Mouse (Mus musculus) limb, embryonic 13.5 days (tissue): ENCODE measurements around the gene Havcr1. TPM values are rescaled to one million over a fixed set of nuclear protein-coding genes. Genes with fewer than 3 reads are reported as not detected.
"Not testable (repeated sequence)": the region's sequence is repeated elsewhere in the genome, so short reads cannot be mapped to it uniquely, and the experiment has no call there.

Experiments used
- ATAC-seq: fragments of 200-750 bp; cut with Nextera tagmentation; 2 replicates; pipeline ENCODE4 v1.8.0; 2017; ENCODE audit warnings: low read depth, moderate number of reproducible peaks, moderate TSS enrichment; ENCODE audit not compliant: low FRiP score
- H3K27ac ChIP-seq: fragments of 300-500 bp; sonication (generic); 2 replicates; pipeline ENCODE4 v1.5.1; 2015; ENCODE audit warnings: inconsistent platforms, mild to moderate bottlenecking, moderate library complexity
- H3K27me3 ChIP-seq: fragments of 300-500 bp; sonication (generic); 2 replicates; pipeline ENCODE4 v1.6.1; 2015; ENCODE audit warnings: mild to moderate bottlenecking, inconsistent platforms
- H3K36me3 ChIP-seq: fragments of 300-500 bp; sonication (generic); 2 replicates; pipeline ENCODE4 v1.6.1; 2015; ENCODE audit warnings: inconsistent platforms, mild to moderate bottlenecking, moderate library complexity
- H3K4me1 ChIP-seq: fragments of 300-500 bp; sonication (generic); 2 replicates; pipeline ENCODE4 v1.6.1; 2015; ENCODE audit warnings: inconsistent platforms
- H3K4me2 ChIP-seq: fragments of 300-500 bp; sonication (generic); replicated peaks from 2 replicates; pipeline ENCODE4 v1.6.1; 2015; ENCODE audit warnings: inconsistent platforms, mild to moderate bottlenecking, moderate library complexity
- H3K4me3 ChIP-seq: fragments of 300-500 bp; sonication (generic); 2 replicates; pipeline ENCODE4 v1.5.1; 2015; ENCODE audit warnings: moderate library complexity, mild to moderate bottlenecking, inconsistent platforms
- H3K9ac ChIP-seq: fragments of 300-500 bp; sonication (generic); 2 replicates; pipeline ENCODE4 v1.6.1; 2015; ENCODE audit warnings: mild to moderate bottlenecking, inconsistent platforms
- H3K9me3 ChIP-seq: fragments of 300-500 bp; sonication (generic); 2 replicates; pipeline ENCODE4 v1.6.1; 2016; ENCODE audit warnings: inconsistent platforms
- WGBS: fragments of 180-500 bp; shearing (Covaris S2); methylation state at CpG from one replicate; pipeline ENCODE4 v1.1.7; 2015; 5-methylcytosine and 5-hydroxymethylcytosine counted together
- polyA plus RNA-seq: library from polyadenylated mRNA; unstranded; fragments of >200 nt; fragmentation: Nextera tagmentation; extraction: Ambion mirVana; gene quantifications from 2 replicates; pipeline ENCODE4 v1.2.1, GENCODE M21; 2015

Gene Havcr1
- polyA plus RNA-seq, 1 experiment from 2014 or later = 0.36 TPM

GRCm38 (mm10) chr11:46741716-46742115 lies 6.8 kb downstream of the Havcr1 start:
- no peak for ATAC-seq
- Histone ChIP-seq H3K9ac (no peak overlapping the region), H3K36me3 (no peaks in the 10 kb centered on the region), H3K9me3 (no peaks in the 10 kb centered on the region), H3K4me2 (no peak overlapping the region), H3K27ac (no peak overlapping the region), H3K4me3 (no peak overlapping the region), H3K27me3 (no peaks in the 10 kb centered on the region), H3K4me1 (no peaks in the 10 kb centered on the region)
- WGBS = 86% methylated on average over 3 of the region's 3 CpGs

GRCm38 (mm10) chr11:46747996-46748395 lies 13.1 kb downstream of the Havcr1 start:
- Histone ChIP-seq H3K27me3 (no peaks in the 10 kb centered on the region), H3K4me1 (no peaks in the 10 kb centered on the region), H3K36me3 (no peaks in the 10 kb centered on the region), H3K9ac (no peak overlapping the region), H3K4me2 (no peak overlapping the region), H3K9me3 (no peaks in the 10 kb centered on the region), H3K4me3 (no peak overlapping the region), H3K27ac (no peak overlapping the region)
- 51% methylated on average over 2 of the region's 2 CpGs for WGBS
- ATAC-seq = no peak

- Histone ChIP-seq H3K27me3 (no peaks in the 10 kb centered on the region), H3K4me3 (no peak overlapping the region), H3K4me1 (no peaks in the 10 kb centered on the region), H3K4me2 (no peak overlapping the region), H3K36me3 (no peaks in the 10 kb centered on the region), H3K9ac (no peak overlapping the region), H3K9me3 (no peaks in the 10 kb centered on the region), H3K27ac (no peak overlapping the region)
- no peak for ATAC-seq
- WGBS = 45% methylated on average over 2 of the region's 2 CpGs
Measured at GRCm38 (mm10) chr11:46753662-46754061, 18.8 kb downstream of the Havcr1 start.

GRCm38 (mm10) chr11:46754669-46755068 lies 19.8 kb downstream of the Havcr1 start:
- 92% methylated on average over 4 of the region's 4 CpGs for WGBS
- Histone ChIP-seq H3K4me2 (no peak overlapping the region), H3K4me3 (no peak overlapping the region), H3K4me1 (no peaks in the 10 kb centered on the region), H3K9me3 (no peaks in the 10 kb centered on the region), H3K9ac (no peak overlapping the region), H3K36me3 (no peaks in the 10 kb centered on the region), H3K27me3 (no peaks in the 10 kb centered on the region), H3K27ac (no peak overlapping the region)
- ATAC-seq = no peak

- H3K4me1 ChIP-seq, H3K9me3 ChIP-seq, H3K4me2 ChIP-seq, ATAC-seq, H3K9ac ChIP-seq, H3K27me3 ChIP-seq, H3K27ac ChIP-seq, H3K4me3 ChIP-seq, H3K36me3 ChIP-seq: not testable (repeated sequence)
- WGBS = 90% methylated on average over 6 of the region's 6 CpGs
Measured at GRCm38 (mm10) chr11:46755714-46756113, 20.8 kb downstream of the Havcr1 start.

GRCm38 (mm10) chr11:46776879-46777278 lies 42.0 kb downstream of the Havcr1 start:
- Histone ChIP-seq H3K4me2 (no peak overlapping the region), H3K9ac (no peak overlapping the region), H3K27me3 (no peaks in the 10 kb centered on the region), H3K4me1 (no peaks in the 10 kb centered on the region), H3K4me3 (no peak overlapping the region), H3K27ac (no peak overlapping the region), H3K36me3 (no peaks in the 10 kb centered on the region), H3K9me3 (no peaks in the 10 kb centered on the region)
- WGBS = 71% methylated on average over 3 of the region's 3 CpGs
- no peak for ATAC-seq

- Histone ChIP-seq H3K9ac (no peak overlapping the region), H3K27ac (no peak overlapping the region), H3K27me3 (no peaks in the 10 kb centered on the region), H3K4me2 (no peak overlapping the region), H3K4me1 (no peaks in the 10 kb centered on the region), H3K36me3 (no peaks in the 10 kb centered on the region), H3K4me3 (no peak overlapping the region), H3K9me3 (no peaks in the 10 kb centered on the region)
- WGBS = 84% methylated on average over 2 of the region's 2 CpGs
- no peak for ATAC-seq
Measured at GRCm38 (mm10) chr11:46779811-46780210, 44.9 kb downstream of the Havcr1 start.

GRCm38 (mm10) chr11:46804440-46804839 lies 69.6 kb downstream of the Havcr1 start:
- H3K4me3 ChIP-seq = no peak overlapping the region
- H3K9me3 ChIP-seq = no peaks in the 10 kb centered on the region; the same call in 1 of the 2 replicates
- no peak overlapping the region for H3K9ac ChIP-seq
- no peak for ATAC-seq
- no peaks in the 10 kb centered on the region for H3K27me3 ChIP-seq
- no peak overlapping the region for H3K27ac ChIP-seq
- no peaks in the 10 kb centered on the region for H3K36me3 ChIP-seq
- 92% methylated on average over 2 of the region's 2 CpGs for WGBS
- no peak overlapping the region for H3K4me2 ChIP-seq
- no peaks in the 10 kb centered on the region for H3K4me1 ChIP-seq

GRCm38 (mm10) chr11:46810511-46810910 lies 75.6 kb downstream of the Havcr1 start, which contains the start of gene Timd4:
Gene Timd4, plus strand, starts transcription at chr11:46810800.
- H3K4me1 ChIP-seq = no peaks in the 10 kb centered on the region
- no peaks in the 10 kb centered on the region for H3K36me3 ChIP-seq
- WGBS = 87% methylated on average over 5 of the region's 5 CpGs
- H3K27ac ChIP-seq = no peak within 1 kb of the TSS
- no peaks in the 10 kb centered on the region; the same call in 1 of the 2 replicates for H3K9me3 ChIP-seq
- ATAC-seq = no peak
- H3K27me3 ChIP-seq = no peaks in the 10 kb centered on the region
- H3K9ac ChIP-seq = no peak within 1 kb of the TSS
- H3K4me2 ChIP-seq = no peak within 1 kb of the TSS
- H3K4me3 ChIP-seq = no peak within 1 kb of the TSS

GRCm38 (mm10) chr11:46817692-46818091 lies 82.8 kb downstream of the Havcr1 start:
- 90% methylated on average over 5 of the region's 5 CpGs for WGBS
- no peak overlapping the region for H3K4me3 ChIP-seq
- no peak overlapping the region for H3K27ac ChIP-seq
- H3K27me3 ChIP-seq = no peaks in the 10 kb centered on the region
- no peaks in the 10 kb centered on the region for H3K9me3 ChIP-seq
- H3K36me3 ChIP-seq = no peaks in the 10 kb centered on the region
- no peak overlapping the region for H3K4me2 ChIP-seq
- ATAC-seq = no peak
- H3K4me1 ChIP-seq = no peaks in the 10 kb centered on the region
- H3K9ac ChIP-seq = no peak overlapping the region

GRCm38 (mm10) chr11:46819930-46820329 lies 85.0 kb downstream of the Havcr1 start:
- ATAC-seq = no peak

More at GRCm38 (mm10) chr11:46819930-46820329, 85.0 kb downstream of the Havcr1 start:
- Histone ChIP-seq H3K4me1 (no peaks in the 10 kb centered on the region), H3K9ac (no peak overlapping the region), H3K27me3 (no peaks in the 10 kb centered on the region), H3K4me3 (no peak overlapping the region), H3K36me3 (no peaks in the 10 kb centered on the region), H3K4me2 (no peak overlapping the region), H3K27ac (no peak overlapping the region), H3K9me3 (no peaks in the 10 kb centered on the region)
- 66% methylated on average over 4 of the region's 4 CpGs for WGBS
